Mouse (Mus musculus) embryonic facial prominence, embryonic 11.5 days (tissue): Measurements from ENCODE around the gene Ankrd31. TPM values are rescaled to one million over a fixed set of nuclear protein-coding genes. Genes with fewer than 3 reads are reported as not detected.
A peak's percentile ranks its signal among the peaks of the same experiment; 100 is the strongest.

ENCODE experiments used
- ATAC-seq: fragments of 200-750 bp; cut with Nextera tagmentation; replicated peaks from 2 replicates; pipeline ENCODE4 v1.8.0; 2017; ENCODE audit warnings: low read depth; ENCODE audit not compliant: insufficient number of reproducible peaks, low FRiP score, low TSS enrichment
- DNase-seq: peaks from one replicate; pipeline ENCODE4 v3.0.0-alpha.2; 2015; ENCODE audit warnings: low spot score
- H3K27ac ChIP-seq: fragments of 300-500 bp; sonication (generic); replicated peaks from 2 replicates; pipeline ENCODE4 v1.5.1; 2014; ENCODE audit warnings: mild to moderate bottlenecking, low read depth, low read length, control low read depth
- H3K27me3 ChIP-seq: fragments of 300-500 bp; sonication (generic); 2 replicates; pipeline ENCODE4 v1.6.1; 2014; ENCODE audit warnings: mild to moderate bottlenecking, low read length, moderate library complexity, mixed read lengths; ENCODE audit not compliant: control insufficient read depth, insufficient read depth
- H3K36me3 ChIP-seq: fragments of 300-500 bp; sonication (generic); replicated peaks from 2 replicates; pipeline ENCODE4 v1.6.1; 2014; ENCODE audit warnings: low read depth, mild to moderate bottlenecking, low read length, moderate library complexity, mixed read lengths; ENCODE audit not compliant: control insufficient read depth, insufficient read depth
- H3K4me1 ChIP-seq: fragments of 300-500 bp; sonication (generic); 2 replicates; pipeline ENCODE4 v1.6.1; 2014; ENCODE audit warnings: low read length, mixed read lengths; ENCODE audit not compliant: control insufficient read depth, insufficient read depth
- H3K4me2 ChIP-seq: fragments of 300-500 bp; sonication (generic); 2 replicates; pipeline ENCODE4 v1.6.1; 2014; ENCODE audit warnings: low read depth, mild to moderate bottlenecking, control low read depth, low read length, moderate library complexity
- H3K4me3 ChIP-seq: fragments of 300-500 bp; sonication (generic); 2 replicates; pipeline ENCODE4 v1.5.1; 2014; ENCODE audit warnings: low read depth, low read length, control low read depth
- H3K9ac ChIP-seq: fragments of 300-500 bp; sonication (generic); replicated peaks from 2 replicates; pipeline ENCODE4 v1.6.1; 2014; ENCODE audit warnings: mild to moderate bottlenecking, control low read depth, low read length
- H3K9me3 ChIP-seq: fragments of 300-500 bp; sonication (generic); replicated peaks from 2 replicates; pipeline ENCODE4 v1.6.1; 2016; ENCODE audit warnings: mild to moderate bottlenecking, low read length, inconsistent platforms, mixed read lengths; ENCODE audit not compliant: control insufficient read depth
- WGBS: fragments of 180-500 bp; shearing (Covaris S2); extraction: QIAGEN DNeasy Blood & Tissue Kit; methylation state at CpG from one replicate; pipeline ENCODE4 v1.1.7; 2014; 5-methylcytosine and 5-hydroxymethylcytosine counted together
- polyA plus RNA-seq: library from polyadenylated mRNA; unstranded; fragments of >200 nt; fragmentation: Nextera tagmentation; extraction: Ambion mirVana; gene quantifications from 2 replicates; pipeline ENCODE4 v1.2.1, GENCODE M21; 2014

The Ankrd31 gene
- polyA plus RNA-seq, 1 experiment from 2014 or later = not detected

DNA sequence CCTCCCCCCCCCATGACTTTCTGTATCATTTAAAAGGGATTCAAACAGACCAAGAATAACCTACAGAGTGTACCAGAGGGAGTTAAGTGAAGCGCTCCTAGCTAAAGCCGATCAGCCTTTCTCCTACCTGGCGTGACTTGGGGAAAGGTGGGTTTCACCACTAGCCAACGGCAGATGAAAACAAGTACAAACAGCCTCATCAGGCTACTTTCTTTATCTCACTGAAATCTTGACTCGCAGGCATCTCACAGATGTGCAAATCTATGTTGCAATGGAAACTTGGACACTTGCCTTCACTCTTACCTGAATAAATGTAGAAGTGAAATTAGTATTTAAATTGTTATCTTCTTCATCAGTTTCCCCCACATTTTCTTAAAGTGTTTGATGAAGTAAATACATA lies 18.9 kb upstream of the Ankrd31 start:
- no peaks in the 10 kb centered on the region for H3K36me3 ChIP-seq
- H3K4me1 ChIP-seq = no peaks in the 10 kb centered on the region
- DNase-seq (no peak), ATAC-seq (no peak)
- H3K27ac ChIP-seq = no peak overlapping the region
- no peak overlapping the region for H3K9ac ChIP-seq
- H3K27me3 ChIP-seq = no peaks in the 10 kb centered on the region
- no peak overlapping the region for H3K4me2 ChIP-seq
- H3K4me3 ChIP-seq = no peak overlapping the region
- 89% methylated on average over 5 of the region's 5 CpGs for WGBS
- H3K9me3 ChIP-seq = no peaks in the 10 kb centered on the region

- Histone ChIP-seq H3K4me2 (no peak overlapping the region), H3K9ac (no peak overlapping the region), H3K27ac (no peak overlapping the region), H3K4me3 (no peak overlapping the region), H3K9me3 (no peaks in the 10 kb centered on the region), H3K4me1 (no peaks in the 10 kb centered on the region), H3K36me3 (no peaks in the 10 kb centered on the region), H3K27me3 (no peaks in the 10 kb centered on the region)
- DNase-seq (no peak), ATAC-seq (no peak)
- 78% methylated on average over 1 of the region's 1 CpGs for WGBS
These were observed 18.0 kb upstream of the Ankrd31 start for GRCm38 (mm10) chr13:96730116-96730515.

DNA sequence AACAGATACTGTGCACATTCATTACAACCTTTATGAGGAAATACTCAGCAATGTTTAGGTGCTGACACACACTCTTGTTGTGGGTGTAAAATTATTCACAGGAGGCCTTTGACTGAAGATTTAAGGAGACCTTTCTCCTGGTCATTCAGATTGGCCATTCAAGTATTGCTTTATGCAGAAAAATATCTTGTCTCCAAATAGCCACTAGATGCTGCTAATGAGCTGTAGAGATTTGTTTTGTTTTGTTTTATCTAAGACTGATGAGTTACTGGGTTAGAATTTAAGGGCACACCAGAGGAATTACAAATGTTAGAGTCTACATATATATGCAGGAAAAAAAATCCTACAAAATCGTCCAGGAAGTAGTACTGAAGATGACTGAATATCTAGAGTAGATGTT lies 12.9 kb upstream of the Ankrd31 start:
- H3K27ac ChIP-seq = no peak overlapping the region
- H3K36me3 ChIP-seq = no peaks in the 10 kb centered on the region
- no peak overlapping the region for H3K9ac ChIP-seq
- WGBS = 34% methylated on average over 1 of the region's 1 CpGs
- no peaks in the 10 kb centered on the region for H3K9me3 ChIP-seq
- no peaks in the 10 kb centered on the region for H3K27me3 ChIP-seq
- peak; percentile 4 for DNase-seq
- H3K4me1 ChIP-seq = no peaks in the 10 kb centered on the region
- no peak overlapping the region for H3K4me2 ChIP-seq
- ATAC-seq = no peak
- H3K4me3 ChIP-seq = no peak overlapping the region

- WGBS = 81% methylated on average over 2 of the region's 2 CpGs
- no peak overlapping the region for H3K4me2 ChIP-seq
- H3K27ac ChIP-seq = no peak overlapping the region
- ATAC-seq (no peak), DNase-seq (no peak)
- no peaks in the 10 kb centered on the region for H3K27me3 ChIP-seq
- H3K4me1 ChIP-seq = no peaks in the 10 kb centered on the region
- no peak overlapping the region for H3K9ac ChIP-seq
- no peaks in the 10 kb centered on the region for H3K9me3 ChIP-seq
- H3K4me3 ChIP-seq = no peak overlapping the region
- H3K36me3 ChIP-seq = no peaks in the 10 kb centered on the region
These were observed 7.9 kb upstream of the Ankrd31 start for GRCm38 (mm10) chr13:96740159-96740558.

DNA sequence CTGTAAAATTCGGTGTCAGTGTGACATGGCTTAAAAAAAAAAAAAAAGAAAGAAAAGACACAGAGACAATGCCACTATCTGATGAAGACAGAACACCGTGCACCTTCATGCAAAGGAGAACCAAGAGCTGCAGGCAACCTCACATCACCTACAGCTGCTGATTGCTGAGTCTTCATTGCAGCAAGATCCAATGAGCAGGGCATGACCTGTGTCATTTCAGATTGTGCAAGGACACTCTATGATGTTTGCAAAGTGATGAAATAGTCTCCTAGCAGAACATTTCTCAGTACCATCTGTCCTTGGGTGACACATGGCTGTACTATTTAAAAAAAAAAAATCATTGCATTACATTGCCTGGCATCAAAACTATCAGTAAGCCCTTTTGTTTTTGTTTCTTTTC lies 5.2 kb upstream of the Ankrd31 start:
- no peak overlapping the region for H3K9ac ChIP-seq
- H3K4me1 ChIP-seq = no peaks in the 10 kb centered on the region
- H3K27ac ChIP-seq = no peak overlapping the region
- ATAC-seq = no peak
- H3K4me3 ChIP-seq = no peak overlapping the region
- no peak for DNase-seq
- WGBS = 73% methylated on average over 2 of the region's 2 CpGs
- no peaks in the 10 kb centered on the region for H3K9me3 ChIP-seq
- H3K27me3 ChIP-seq = no peaks in the 10 kb centered on the region
- H3K4me2 ChIP-seq = no peak overlapping the region
- no peaks in the 10 kb centered on the region for H3K36me3 ChIP-seq

DNA sequence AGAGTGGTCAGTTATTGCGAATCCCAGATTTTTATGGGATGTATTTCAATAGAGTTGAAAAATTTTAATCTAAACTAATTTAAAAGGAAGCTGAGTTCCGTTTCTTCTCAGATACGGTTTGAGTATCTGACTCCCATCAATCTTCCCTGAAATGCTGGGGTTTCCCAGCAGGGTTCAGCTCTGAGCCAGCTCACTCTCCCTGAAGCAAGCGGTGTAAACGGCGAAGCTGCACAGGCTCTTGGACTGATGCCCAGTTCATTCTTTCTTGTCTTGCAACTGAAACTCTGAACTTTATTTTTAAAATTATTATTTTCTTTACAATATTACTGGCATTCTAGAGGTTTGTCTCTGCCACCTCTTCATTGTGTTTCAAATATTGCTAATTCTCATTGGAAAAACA lies 2.0 kb upstream of the Ankrd31 start:
- WGBS = 67% methylated on average over 6 of the region's 6 CpGs
- ATAC-seq = no peak
- Histone ChIP-seq H3K27me3 (no peaks in the 10 kb centered on the region), H3K27ac (no peak overlapping the region), H3K4me2 (no peak overlapping the region), H3K9ac (no peak overlapping the region), H3K9me3 (no peaks in the 10 kb centered on the region), H3K4me3 (no peak overlapping the region), H3K4me1 (no peaks in the 10 kb centered on the region), H3K36me3 (no peaks in the 10 kb centered on the region)
- no peak for DNase-seq

- H3K4me1 ChIP-seq = no peaks in the 10 kb centered on the region
- H3K4me2 ChIP-seq = no peak overlapping the region
- no peaks in the 10 kb centered on the region for H3K36me3 ChIP-seq
- H3K27me3 ChIP-seq = no peaks in the 10 kb centered on the region
- H3K9ac ChIP-seq = no peak overlapping the region
- ATAC-seq (no peak), DNase-seq (no peak)
- WGBS = 83% methylated on average over 6 of the region's 6 CpGs
- no peaks in the 10 kb centered on the region for H3K9me3 ChIP-seq
- H3K27ac ChIP-seq = no peak overlapping the region
- H3K4me3 ChIP-seq = no peak overlapping the region
These were observed 1.8 kb downstream of the Ankrd31 start for GRCm38 (mm10) chr13:96749859-96750258.

DNA sequence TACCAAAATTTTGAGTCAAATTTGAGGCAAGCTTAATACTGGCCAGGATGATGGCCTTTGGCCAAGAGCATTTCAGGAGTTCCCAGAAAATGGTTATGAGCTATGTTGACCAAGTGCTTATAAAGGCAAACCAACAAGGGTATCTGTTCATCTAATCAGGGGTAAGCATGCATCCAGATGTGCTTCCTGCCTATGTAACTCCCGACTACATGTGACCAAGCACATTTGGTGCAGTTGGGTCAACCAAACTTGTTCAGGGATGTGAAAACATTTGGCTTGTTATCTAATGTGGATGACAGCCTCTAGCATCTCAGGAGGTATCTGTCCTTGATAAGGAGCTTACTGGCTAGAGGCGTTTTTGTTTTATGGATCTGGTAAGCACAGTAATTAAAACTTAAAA lies 12.8 kb downstream of the Ankrd31 start:
- no peak for ATAC-seq
- WGBS = 85% methylated on average over 2 of the region's 2 CpGs

More for the DNA sequence above, 12.8 kb downstream of the Ankrd31 start:
- H3K27ac ChIP-seq = no peak overlapping the region
- DNase-seq = no peak
- H3K27me3 ChIP-seq = no peaks in the 10 kb centered on the region
- H3K4me1 ChIP-seq = no peaks in the 10 kb centered on the region
- no peak overlapping the region for H3K4me2 ChIP-seq
- H3K4me3 ChIP-seq = no peak overlapping the region
- H3K9ac ChIP-seq = no peak overlapping the region
- H3K36me3 ChIP-seq = no peaks in the 10 kb centered on the region
- no peaks in the 10 kb centered on the region for H3K9me3 ChIP-seq
